Mouse (Mus musculus): ENCODE results near the gene Ephb6. TPM values are rescaled to one million over a fixed set of nuclear protein-coding genes. Genes with fewer than 3 reads are reported as not detected.

Gene Ephb6
- polyA plus RNA-seq, 1 experiment from 2014 or later = 6.2 TPM

Other genes with a start within 250 kb of the Ephb6 start
- not detected in 2 replicates for gene Prss3, start 227.8 kb upstream of the Ephb6 start, polyA plus RNA-seq (2016; fragmentation: Nextera tagmentation; extraction: Ambion mirVana)
- not detected in 2 replicates for gene Gm5771, start 213.1 kb upstream of the Ephb6 start, polyA plus RNA-seq (2016; fragmentation: Nextera tagmentation; extraction: Ambion mirVana)
- not detected in 2 replicates for gene Gm10334, start 159.3 kb upstream of the Ephb6 start, polyA plus RNA-seq (2016; fragmentation: Nextera tagmentation; extraction: Ambion mirVana)
- gene Prss1, start 146.6 kb upstream of the Ephb6 start, polyA plus RNA-seq (2016; fragmentation: Nextera tagmentation; extraction: Ambion mirVana) = not detected in 2 replicates
- not detected in 2 replicates for gene Prss2, start 83.7 kb upstream of the Ephb6 start, polyA plus RNA-seq (2016; fragmentation: Nextera tagmentation; extraction: Ambion mirVana)
- gene Trpv6, start 30.9 kb downstream of the Ephb6 start, polyA plus RNA-seq (2016; fragmentation: Nextera tagmentation; extraction: Ambion mirVana) = 0.11 and 0.41 TPM in 2 replicates
- not detected in 2 replicates for gene Trpv5, start 75.3 kb downstream of the Ephb6 start, polyA plus RNA-seq (2016; fragmentation: Nextera tagmentation; extraction: Ambion mirVana)
- not detected in 2 replicates for gene Llcfc1, start 78.9 kb downstream of the Ephb6 start, polyA plus RNA-seq (2016; fragmentation: Nextera tagmentation; extraction: Ambion mirVana)
- gene Kel, start 98.9 kb downstream of the Ephb6 start, polyA plus RNA-seq (2016; fragmentation: Nextera tagmentation; extraction: Ambion mirVana) = 21.0 and 28.3 TPM in 2 replicates
- not detected in 2 replicates for gene Olfr459, start 169.7 kb downstream of the Ephb6 start, polyA plus RNA-seq (2016; fragmentation: Nextera tagmentation; extraction: Ambion mirVana)
- gene Pip, start 242.1 kb downstream of the Ephb6 start, polyA plus RNA-seq (2016; fragmentation: Nextera tagmentation; extraction: Ambion mirVana) = not detected in 2 replicates
- gene Sval2, start 247.5 kb downstream of the Ephb6 start, polyA plus RNA-seq (2016; fragmentation: Nextera tagmentation; extraction: Ambion mirVana) = not detected in 2 replicates

Measured in heart, embryonic 10.5 days (tissue).